Mouse (Mus musculus) thymus, adult 2 months (tissue): ENCODE measurements around the gene Itga4. TPM values are rescaled to one million over a fixed set of nuclear protein-coding genes. Genes with fewer than 3 reads are reported as not detected.
A peak's percentile ranks its signal among the peaks of the same experiment; 100 is the strongest.

Experiments used
- DNase-seq: peaks from one replicate; pipeline ENCODE4 v3.0.0; 2021
- H3K27ac ChIP-seq: fragments of 200-500 bp; 2 replicates; pipeline ENCODE4 v1.5.1; 2012; ENCODE audit warnings: low read length, control low read depth; ENCODE audit not compliant: control insufficient read depth, insufficient read depth
- H3K27me3 ChIP-seq: fragments of 200-500 bp; 2 replicates; pipeline ENCODE4 v1.6.1; 2012; ENCODE audit warnings: mild to moderate bottlenecking, low read length, moderate library complexity, mixed read lengths; ENCODE audit not compliant: control insufficient read depth, insufficient read depth
- H3K36me3 ChIP-seq: fragments of 200-500 bp; 2 replicates; pipeline ENCODE4 v1.6.1; 2012; ENCODE audit warnings: mild to moderate bottlenecking, low read length, moderate library complexity; ENCODE audit not compliant: control insufficient read depth, insufficient read depth
- H3K4me1 ChIP-seq: fragments of 200-500 bp; replicated peaks from 2 replicates; pipeline ENCODE4 v1.6.1; 2012; ENCODE audit warnings: low read length; ENCODE audit not compliant: control insufficient read depth, insufficient read depth
- H3K4me3 ChIP-seq: fragments of 200-500 bp; 2 replicates; pipeline ENCODE4 v1.5.1; 2012; ENCODE audit warnings: mild to moderate bottlenecking, low read length, control low read depth, moderate library complexity; ENCODE audit not compliant: control insufficient read depth, insufficient read depth
- CTCF ChIP-seq: fragments of 200-500 bp; IDR thresholded peaks from 2 replicates; pipeline ENCODE4 v1.5.1; 2012; ENCODE audit warnings: mild to moderate bottlenecking, control low read depth, low read length, moderate library complexity, borderline replicate concordance; ENCODE audit not compliant: control insufficient read depth, poor library complexity, insufficient read depth; ENCODE audit errors: extremely low read depth
- POLR2A ChIP-seq: fragments of 200-500 bp; IDR thresholded peaks from 2 replicates; pipeline ENCODE4 v1.6.1; 2012; ENCODE audit warnings: mild to moderate bottlenecking, low read length, control low read depth, moderate library complexity; ENCODE audit not compliant: control insufficient read depth, poor library complexity, insufficient read depth; ENCODE audit errors: extremely low read depth
- WGBS: fragments of 180-500 bp; shearing (Covaris S2); methylation state at CpG from one replicate; pipeline ENCODE4 v1.1.7; 2018; 5-methylcytosine and 5-hydroxymethylcytosine counted together
- polyA plus RNA-seq: library from polyadenylated mRNA; depleted of rRNA; stranded (reverse); fragments of >200 nt; gene quantifications from 2 replicates; pipeline ENCODE4 v1.2.3, GENCODE M21; 2012

Gene Itga4
- polyA plus RNA-seq, 1 experiment: 27.5 TPM

- peak; percentile 48 for DNase-seq
- TF ChIP-seq CTCF (no peak), POLR2A (no peak)
- peak overlapping the region; percentile 81 for H3K27ac ChIP-seq
- WGBS: 57% methylated on average over 4 of the region's 4 CpGs
- no peak overlapping the region for H3K4me3 ChIP-seq
- no peaks in the 10 kb centered on the region for H3K36me3 ChIP-seq
- H3K4me1 ChIP-seq: peaks cover 12% of the 10 kb centered on the region
- H3K27me3 ChIP-seq: no peaks in the 10 kb centered on the region
Measured at GRCm38 (mm10) chr2:79231056-79231949, 23.9 kb upstream of the Itga4 start.

- Histone ChIP-seq H3K36me3 (no peaks in the 10 kb centered on the region), H3K4me3 (no peak overlapping the region), H3K4me1 (peaks cover 11% of the 10 kb centered on the region), H3K27ac (peak overlapping the region; percentile 23; the same call in 1 of the 2 replicates), H3K27me3 (no peaks in the 10 kb centered on the region)
- TF ChIP-seq POLR2A (no peak), CTCF (no peak)
- DNase-seq: no peak
- 65% methylated on average over 8 of the region's 8 CpGs for WGBS
Measured at GRCm38 (mm10) chr2:79235767-79236487, 19.3 kb upstream of the Itga4 start.

- peak; percentile 34 for DNase-seq
- TF ChIP-seq CTCF (no peak), POLR2A (no peak)
- H3K27ac ChIP-seq: no peak overlapping the region; the same call in 1 of the 2 replicates
- H3K27me3 ChIP-seq: no peaks in the 10 kb centered on the region
- H3K4me3 ChIP-seq: no peak overlapping the region
- peaks cover 8% of the 10 kb centered on the region; the same call in 1 of the 2 replicates for H3K4me1 ChIP-seq
- 41% methylated on average over 6 of the region's 6 CpGs for WGBS
- no peaks in the 10 kb centered on the region for H3K36me3 ChIP-seq
Measured at GRCm38 (mm10) chr2:79237216-79237615, 18.0 kb upstream of the Itga4 start.

GRCm38 (mm10) chr2:79244276-79244675 is 10.9 kb upstream of the Itga4 start:
- Histone ChIP-seq H3K27me3 (no peaks in the 10 kb centered on the region), H3K4me1 (peaks cover 15% of the 10 kb centered on the region), H3K4me3 (no peak overlapping the region), H3K27ac (no peak overlapping the region), H3K36me3 (no peaks in the 10 kb centered on the region)
- no peak for DNase-seq
- no peak for TF ChIP-seq POLR2A
- TF ChIP-seq CTCF: no peak
- 53% methylated on average over 5 of the region's 5 CpGs for WGBS

GRCm38 (mm10) chr2:79244743-79245142 is 10.5 kb upstream of the Itga4 start:
- TF ChIP-seq POLR2A: no peak
- no peak for TF ChIP-seq CTCF

GRCm38 (mm10) chr2:79248283-79248682 is 6.9 kb upstream of the Itga4 start:
- WGBS: 14% methylated on average over 5 of the region's 5 CpGs
- Histone ChIP-seq H3K4me1 (peaks cover 20% of the 10 kb centered on the region), H3K27ac (no peak overlapping the region; the same call in 1 of the 2 replicates), H3K36me3 (no peaks in the 10 kb centered on the region), H3K4me3 (no peak overlapping the region), H3K27me3 (no peaks in the 10 kb centered on the region)
- TF ChIP-seq CTCF: no peak
- no peak for TF ChIP-seq POLR2A
- peak; percentile 32 for DNase-seq

More at GRCm38 (mm10) chr2:79244743-79245142, 10.5 kb upstream of the Itga4 start:
- no peak overlapping the region for H3K4me3 ChIP-seq
- H3K36me3 ChIP-seq: no peaks in the 10 kb centered on the region
- peaks cover 11% of the 10 kb centered on the region for H3K4me1 ChIP-seq
- DNase-seq: no peak
- H3K27ac ChIP-seq: no peak overlapping the region
- 100% methylated on average over 1 of the region's 1 CpGs for WGBS
- H3K27me3 ChIP-seq: no peaks in the 10 kb centered on the region
